Mouse (Mus musculus): ENCODE results near the gene Pex14.
"Not testable (repeated sequence)": the region's sequence is repeated elsewhere in the genome, so short reads cannot be mapped to it uniquely, and the experiment has no call there.

Gene Pex14

DNA sequence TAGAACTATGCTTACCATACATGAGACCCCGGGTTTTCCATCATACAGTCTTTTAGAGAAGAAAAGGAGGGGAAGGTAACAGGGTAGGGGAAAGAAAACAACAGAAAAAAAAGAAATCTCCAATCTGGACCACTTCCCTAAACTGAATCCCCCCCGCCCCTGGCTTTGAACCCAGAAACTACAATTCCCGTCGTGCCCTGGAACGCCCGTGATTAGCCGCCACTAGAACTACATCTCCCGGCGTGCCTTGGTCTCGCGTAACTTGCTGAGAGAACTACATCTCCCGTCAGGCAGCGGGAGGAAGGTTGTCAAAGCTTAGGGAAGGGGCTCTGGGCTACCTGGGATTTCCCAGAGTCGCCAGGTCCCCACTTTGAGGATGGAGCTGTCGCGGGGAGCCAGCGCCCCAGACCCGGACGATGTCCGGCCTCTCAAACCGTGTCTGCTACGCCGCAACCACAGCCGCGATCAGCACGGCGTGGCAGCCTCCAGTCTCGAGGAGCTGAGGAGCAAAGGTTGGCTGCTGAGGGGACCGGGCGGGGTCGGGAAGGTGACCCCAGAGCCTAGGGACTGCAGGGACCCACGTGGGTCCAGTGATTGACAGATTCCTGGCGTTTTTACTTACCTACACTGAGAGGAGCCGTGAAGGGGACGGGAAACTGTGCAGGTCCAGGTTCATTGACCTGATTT, 4.3 kb upstream of the Pex14 start, which contains the start of gene Dffa:
Gene Dffa (plus strand): TSS at position 272 of the 687 bp plus-strand sequence.
- DNase-seq (ENCODE audit: inconsistent age in 2 of 2, low spot score in 1 of 2), result peak; percentile 91 to 97

DNA sequence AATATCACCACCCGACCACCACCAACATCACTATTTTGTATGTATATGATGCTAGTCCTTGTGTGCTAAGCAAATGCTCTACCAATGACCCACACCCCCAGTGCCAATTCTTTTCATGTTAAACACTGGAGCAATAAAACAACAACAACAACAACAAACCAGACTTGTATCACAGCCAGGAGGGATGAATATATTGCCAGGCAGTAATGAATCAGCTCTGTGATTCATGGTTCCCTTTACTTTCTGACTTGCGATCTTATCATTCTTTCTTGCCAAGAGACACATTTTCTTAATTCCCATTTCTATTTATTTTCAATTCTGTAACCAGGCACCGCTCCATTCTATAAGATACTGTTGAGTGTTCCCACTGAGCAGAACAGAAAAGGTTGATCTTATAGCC, 1.8 kb upstream of the Pex14 start:
- peak in 1 of 2 experiments; percentile 49 for DNase-seq (ENCODE audit: inconsistent age in 2 of 2, low spot score in 1 of 2)

DNA sequence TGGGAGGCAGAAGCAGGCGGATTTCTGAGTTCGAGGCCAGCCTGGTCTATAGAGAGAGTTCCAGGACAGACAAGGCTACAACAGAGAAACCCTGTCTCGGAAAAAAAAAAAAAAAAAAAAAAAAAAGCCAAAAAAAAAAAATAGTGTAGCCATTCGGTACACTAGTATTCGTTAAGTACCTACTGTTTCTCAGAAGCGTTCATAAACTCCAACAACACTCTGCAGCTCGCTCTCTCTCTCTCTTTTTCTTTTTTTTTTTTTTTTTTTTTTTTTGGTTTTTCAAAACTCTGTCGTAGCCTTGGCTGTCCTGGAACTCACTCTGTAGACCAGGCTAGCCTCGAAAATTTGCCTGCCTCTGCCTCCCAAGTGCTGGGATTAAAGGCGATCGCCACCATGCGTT, 773 bp upstream of the Pex14 start:
- not testable (repeated sequence) for DNase-seq (ENCODE audit: inconsistent age in 2 of 2, low spot score in 1 of 2)

DNA sequence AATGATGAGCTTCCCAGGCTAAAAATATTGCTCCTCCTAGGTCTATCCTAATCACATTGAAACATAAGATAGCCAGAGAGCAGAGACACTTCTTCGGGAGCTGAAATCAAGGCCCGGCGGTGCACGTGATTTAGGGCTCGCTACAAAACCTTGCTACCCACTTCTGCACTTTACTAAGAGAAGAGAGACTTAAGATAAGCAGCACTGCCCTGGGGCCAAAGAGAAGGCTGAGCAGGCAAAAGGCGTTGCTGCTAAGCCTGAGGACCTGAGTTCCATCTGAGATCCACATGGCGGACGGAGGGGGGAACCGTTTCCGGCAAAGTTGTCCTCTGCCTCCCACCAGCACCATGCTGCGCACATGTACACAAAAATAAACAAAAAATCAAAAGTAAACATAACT, 1.1 kb downstream of the Pex14 start:
- no peak for DNase-seq (ENCODE audit: inconsistent age in 2 of 2, low spot score in 1 of 2)

DNA sequence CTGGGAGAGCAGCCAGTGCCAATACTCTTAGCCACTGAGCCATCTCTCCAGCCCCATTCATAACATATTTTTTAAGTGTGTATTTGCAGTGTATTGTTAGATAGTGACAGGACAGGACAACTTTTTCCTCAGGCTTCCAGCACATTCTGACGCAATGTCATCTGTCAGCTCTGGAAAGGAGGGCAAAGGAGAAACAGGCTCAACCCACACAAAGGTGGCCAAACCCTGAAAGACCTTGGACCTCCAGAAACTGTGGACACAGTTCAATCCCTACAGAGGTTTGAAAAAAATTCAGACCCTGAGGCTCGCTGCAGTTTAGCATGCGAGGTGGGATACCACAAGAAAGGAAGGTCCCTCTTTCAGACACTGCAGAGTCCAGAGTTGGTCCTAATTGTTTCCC, 1.7 kb downstream of the Pex14 start:
- DNase-seq (ENCODE audit: inconsistent age in 2 of 2, low spot score in 1 of 2), result peak in 1 of 2 experiments; percentile 67

DNA sequence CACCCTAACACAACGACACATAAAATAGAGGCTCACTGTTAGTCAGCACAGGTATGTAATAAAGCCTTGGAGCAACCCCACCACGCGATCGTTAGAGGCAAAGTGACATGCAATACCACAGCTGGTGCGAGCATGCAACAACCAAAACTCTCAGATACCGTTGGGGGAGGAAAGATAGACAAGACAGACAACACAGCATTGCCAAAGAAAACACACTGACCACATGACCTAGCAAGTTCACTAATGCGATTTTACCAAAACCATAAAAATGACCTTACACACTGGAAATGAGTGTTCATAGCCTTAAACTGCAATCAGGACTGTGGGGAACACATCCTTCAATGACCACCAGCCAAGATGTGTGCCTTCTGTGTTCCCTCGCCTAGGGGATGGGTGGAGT, 8.3 kb downstream of the Pex14 start:
- peak in 1 of 2 experiments; percentile 30 for DNase-seq (ENCODE audit: inconsistent age in 2 of 2, low spot score in 1 of 2)

DNA sequence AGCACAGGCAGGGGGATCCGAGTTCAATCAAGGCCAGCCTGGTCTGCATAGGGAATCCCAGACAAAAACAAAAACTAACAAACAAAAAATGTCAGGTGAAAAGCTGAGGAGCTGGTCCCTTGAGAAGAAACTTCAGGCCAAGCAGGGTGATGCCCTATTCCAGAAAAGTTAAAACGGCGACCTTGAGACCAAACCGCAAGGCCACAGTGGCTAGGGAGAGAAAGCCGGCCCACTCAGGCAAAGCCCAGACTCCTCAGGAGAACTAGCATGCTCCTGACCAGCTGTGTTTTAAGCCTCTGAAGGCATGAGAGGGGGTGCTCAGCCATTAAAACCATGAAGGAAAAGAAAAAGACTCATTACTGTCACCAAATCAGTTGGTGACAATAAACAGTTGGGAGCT, 14.3 kb downstream of the Pex14 start:
- DNase-seq (ENCODE audit: inconsistent age in 2 of 2, low spot score in 1 of 2), result peak; percentile 76 to 84

DNA sequence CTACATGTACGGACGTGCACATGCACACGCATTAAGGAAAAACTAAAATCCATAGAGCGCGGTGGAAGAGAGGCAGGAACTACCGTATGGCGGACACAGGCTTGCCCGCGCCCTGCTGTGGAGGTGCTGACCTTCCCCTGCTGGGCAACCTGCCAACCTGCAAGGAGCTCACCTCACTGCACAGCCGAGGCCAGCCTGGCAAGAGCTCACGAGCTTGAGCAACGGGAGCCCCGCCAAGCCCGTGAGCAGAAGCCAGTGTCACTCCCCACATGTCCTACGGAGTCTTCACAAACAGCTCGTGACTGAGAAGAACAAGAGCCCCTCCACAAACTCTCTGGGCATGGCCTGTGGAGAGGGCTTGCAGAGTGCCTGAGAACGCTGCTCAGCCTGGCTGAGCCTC, 18.1 kb downstream of the Pex14 start:
- peak; percentile 90 to 94 for DNase-seq (ENCODE audit: inconsistent age in 2 of 2, low spot score in 1 of 2)

DNA sequence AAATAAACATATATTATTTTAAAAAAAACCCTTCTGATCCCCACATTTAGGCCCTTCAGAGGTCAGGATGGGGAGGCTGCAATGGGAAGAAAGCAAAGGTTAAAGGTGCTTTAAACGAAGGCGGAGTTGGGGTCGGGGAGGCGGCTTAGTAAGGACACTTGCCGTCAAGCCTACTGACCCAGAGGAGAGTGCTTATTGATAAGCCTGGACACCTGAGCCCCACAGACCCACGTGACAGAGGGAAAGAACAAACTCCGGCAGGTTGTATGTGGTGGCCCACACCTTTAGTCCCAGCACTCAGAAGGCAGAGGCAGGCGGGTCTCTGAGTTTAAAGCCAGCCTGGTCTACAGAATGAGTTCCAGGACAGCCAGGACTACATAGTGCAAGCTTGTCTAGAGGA, 19.6 kb downstream of the Pex14 start:
- no peak for DNase-seq (ENCODE audit: inconsistent age in 2 of 2, low spot score in 1 of 2)

DNA sequence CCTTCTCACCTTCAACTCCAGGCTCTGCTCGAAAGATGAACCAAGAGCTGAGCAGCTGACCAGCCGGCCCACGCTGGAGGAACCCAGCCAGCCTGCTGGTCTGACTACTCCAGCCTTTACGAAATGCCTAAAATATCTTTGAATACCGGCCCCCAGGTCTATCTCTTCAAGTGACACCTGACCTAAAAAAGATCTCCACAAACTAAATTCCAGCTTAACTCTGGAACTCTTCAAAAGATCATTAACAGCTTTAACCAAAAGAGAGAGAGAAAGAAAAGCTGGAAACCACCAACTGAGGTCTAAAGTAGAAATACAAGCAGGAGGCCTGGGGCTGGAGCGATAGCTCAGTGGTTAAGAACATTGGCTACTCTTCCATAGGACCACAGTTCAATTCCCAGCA, 20.0 kb downstream of the Pex14 start:
- DNase-seq (ENCODE audit: inconsistent age in 2 of 2, low spot score in 1 of 2), result no peak

DNA sequence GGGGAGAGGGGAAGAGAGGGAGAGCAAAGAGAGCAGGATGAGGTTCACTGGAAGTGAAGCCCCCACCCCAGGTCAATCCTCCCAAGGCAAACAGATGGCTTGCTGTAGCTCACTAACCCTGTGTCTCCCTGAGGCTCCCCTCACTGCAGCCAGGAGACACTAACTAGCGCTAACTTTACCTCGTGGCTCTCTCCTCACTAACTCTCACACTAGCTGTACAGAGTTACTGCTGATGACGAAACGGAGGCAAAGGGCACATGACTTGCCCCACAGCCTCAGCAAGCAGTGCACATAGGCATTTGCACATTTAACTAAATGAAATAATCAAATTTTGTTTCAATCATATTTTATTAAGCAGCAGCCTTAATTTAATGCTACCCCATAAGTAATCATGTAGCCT, 21.4 kb downstream of the Pex14 start:
- peak in 1 of 2 experiments; percentile 56 for DNase-seq (ENCODE audit: inconsistent age in 2 of 2, low spot score in 1 of 2)

DNA sequence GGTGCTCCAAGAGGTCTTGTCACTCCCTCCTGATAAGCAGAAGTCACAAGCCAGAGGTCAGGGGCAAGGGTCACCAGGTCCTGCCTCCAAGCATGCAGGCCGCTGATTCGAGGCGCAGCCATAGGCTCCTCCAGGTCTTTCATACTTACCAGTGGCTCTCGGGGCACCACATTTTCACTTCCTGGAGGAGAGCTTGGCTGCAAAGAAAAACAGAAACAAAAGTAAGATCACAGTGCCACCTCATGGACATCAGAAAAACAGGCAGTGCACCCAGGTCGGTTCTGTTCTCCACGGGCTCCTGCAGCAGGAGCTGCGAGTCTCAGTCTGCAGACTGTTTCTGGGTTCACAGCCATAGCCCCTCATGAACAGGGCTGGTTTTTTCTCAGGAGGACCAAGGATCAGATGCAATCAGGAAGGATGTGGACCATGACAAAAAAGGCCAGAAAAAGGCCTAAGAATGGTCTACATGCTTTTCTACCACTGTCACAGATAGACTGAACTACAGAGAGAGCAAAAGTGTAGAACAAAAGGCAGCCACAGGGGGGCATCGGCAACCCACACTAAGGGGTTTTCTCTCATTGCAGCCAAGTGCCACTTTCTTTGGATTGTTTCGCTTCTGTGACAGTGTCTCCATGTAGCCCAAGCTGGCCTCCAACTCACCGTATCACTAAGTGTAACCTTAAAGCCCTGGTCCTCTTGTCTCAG, 23.7 kb downstream of the Pex14 start:
- DNase-seq (ENCODE audit: inconsistent age in 2 of 2, low spot score in 1 of 2), result peak; percentile 84 to 96

DNA sequence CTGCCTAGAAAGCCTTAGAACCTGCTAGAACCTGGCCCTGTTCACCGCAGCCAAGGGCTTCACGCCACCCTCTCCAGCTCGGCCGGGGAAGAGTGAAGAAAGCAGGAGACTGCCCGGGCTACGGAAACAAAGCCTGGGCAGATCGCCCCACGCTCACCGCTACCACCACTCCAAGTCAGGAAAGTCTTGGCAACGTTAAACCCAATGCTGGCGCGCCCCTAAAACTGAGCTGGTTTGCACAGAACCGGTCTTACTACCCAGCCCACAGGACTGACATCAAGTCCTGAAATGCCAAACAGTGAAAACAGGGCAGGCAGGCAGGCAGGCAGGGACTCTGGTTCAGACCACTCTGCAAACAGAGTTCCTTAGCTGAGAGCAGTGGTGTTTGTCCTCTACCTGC, 24.6 kb downstream of the Pex14 start:
- DNase-seq (ENCODE audit: inconsistent age in 2 of 2, low spot score in 1 of 2), result no peak

DNA sequence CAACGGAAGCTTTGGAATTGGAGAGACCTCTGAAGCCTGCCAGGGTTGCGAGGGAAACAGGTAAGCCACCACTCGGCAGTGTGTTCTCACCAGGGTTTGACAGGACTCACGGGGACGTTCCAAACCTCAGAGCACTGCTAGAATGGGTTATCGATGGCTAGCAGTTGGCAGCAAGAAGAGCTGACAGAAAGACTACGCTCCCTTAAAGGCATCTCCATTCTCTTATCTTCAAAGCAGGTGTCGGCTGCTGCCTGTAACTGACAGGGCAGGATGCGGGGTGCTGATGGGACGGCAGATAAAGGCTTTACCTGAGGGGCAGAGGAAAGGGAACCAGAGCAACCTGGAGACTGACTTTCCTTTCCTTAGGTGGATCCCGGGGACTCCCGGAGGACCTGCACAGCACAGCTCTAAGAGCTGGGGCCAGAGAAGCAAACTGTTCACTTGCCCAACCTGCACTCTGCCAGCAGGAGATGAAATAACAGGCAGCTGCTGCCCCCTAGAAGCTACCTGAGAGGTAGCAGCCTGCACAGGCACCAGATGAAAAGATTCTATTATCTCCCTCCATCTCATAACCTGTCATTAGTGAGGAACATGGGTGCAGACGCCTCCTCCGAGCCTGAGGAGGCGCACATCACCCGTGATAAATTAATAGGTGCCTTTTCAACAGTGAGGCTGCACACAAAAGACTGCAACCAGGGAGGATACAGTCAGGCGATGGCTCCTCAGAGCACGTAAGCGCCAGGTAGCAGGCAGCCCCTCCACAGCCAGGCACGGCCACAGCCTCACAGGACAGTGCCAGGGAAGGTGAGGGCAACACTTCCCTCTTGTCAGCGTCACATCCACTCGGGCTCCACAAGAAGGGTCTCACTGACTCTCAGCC, 32.8 kb downstream of the Pex14 start:
- DNase-seq (ENCODE audit: inconsistent age in 2 of 2, low spot score in 1 of 2), result no peak

DNA sequence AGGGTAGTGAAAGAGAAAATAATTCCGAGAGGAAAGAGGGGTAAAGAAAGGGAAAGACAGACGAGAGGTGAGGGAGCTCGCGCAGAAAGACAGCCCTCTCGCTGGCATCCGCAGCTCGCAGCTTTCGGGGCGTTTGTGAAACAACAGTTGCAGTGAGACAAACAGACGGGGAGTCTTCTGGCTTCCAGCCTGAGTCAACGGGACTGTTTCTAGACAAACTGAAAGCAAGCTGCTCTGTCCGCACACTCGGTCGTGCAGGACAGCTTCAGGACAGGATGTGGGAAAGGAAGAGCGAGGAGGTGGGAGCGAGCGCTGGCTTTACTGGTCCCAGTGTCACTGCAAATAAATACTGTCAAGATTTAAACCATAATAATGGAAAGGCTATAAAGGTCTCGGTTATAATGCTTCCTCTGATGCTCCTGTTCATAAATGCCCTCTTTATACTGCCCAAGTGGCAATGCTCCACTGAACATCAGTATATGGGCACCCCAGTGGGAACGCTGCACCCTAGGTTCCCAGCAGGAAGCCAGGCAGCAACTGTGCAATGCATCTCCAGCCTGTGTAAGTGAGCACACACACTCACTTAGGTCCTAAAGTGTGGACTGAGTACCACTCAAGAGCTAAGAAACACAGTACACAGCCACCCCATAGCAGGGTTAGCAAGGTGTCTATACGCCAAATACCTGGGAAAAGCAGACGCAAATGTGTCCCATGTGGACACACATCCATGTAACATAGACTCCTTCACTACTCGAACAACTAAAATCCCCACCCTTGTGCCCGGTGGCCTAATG, 35.4 kb downstream of the Pex14 start:
- DNase-seq (ENCODE audit: inconsistent age in 2 of 2, low spot score in 1 of 2), result no peak

DNA sequence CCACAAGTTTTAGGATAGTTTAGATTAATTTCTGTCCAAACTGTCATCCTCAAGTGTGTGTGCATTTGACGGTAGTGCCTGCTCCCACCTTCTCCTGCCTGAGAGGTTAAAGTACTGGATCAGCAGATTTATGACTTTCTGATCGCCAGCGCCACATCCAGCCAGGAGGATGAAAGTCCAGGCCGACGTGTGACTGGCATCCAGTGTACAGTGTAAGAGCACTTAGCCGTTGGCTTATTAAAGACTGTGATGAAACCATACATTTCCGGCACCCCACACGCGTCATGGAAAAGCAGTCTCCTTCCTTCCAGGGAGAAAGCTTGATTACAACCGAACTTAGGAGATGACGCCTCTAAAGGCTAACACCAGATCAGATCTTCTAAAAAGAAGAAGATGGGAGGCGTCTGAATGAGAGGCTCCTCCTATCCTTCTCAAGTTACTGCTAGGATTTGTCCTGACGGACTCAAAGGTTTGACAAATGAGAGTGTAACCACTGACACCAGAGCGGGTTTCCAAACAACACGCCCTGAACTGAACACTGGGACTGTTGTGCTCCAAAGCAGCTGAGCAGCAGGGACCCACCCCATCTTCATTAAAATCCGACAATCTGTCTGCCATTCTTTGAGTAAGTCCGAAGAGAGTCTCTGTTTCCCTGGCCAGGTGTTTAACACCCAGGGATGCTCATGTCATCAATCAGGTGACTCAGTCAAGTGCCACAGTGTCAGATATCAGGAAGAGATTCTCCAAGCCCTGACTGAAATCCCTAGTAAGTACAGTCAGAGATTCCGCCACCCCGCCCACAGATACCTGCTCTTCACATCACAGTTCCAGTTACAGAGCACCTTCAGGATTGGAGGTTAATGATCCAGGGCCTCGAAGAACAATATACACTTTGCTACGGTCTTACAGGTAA, 37.0 kb downstream of the Pex14 start:
- no peak for DNase-seq (ENCODE audit: inconsistent age in 2 of 2, low spot score in 1 of 2)

DNA sequence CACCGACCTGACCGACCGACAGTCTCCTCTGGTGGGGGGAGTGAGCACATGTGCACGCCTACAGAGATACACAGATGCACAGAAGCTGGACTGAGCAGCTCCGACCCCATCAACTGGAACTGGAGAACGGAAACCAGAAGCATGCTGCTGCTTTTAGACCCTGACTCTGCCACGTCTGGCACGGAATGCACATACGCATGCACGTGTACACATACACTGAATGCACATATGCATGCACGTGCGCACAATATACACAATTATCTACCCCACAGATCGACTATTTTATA, 38.3 kb downstream of the Pex14 start:
- DNase-seq (ENCODE audit: inconsistent age in 2 of 2, low spot score in 1 of 2), result no peak

DNA sequence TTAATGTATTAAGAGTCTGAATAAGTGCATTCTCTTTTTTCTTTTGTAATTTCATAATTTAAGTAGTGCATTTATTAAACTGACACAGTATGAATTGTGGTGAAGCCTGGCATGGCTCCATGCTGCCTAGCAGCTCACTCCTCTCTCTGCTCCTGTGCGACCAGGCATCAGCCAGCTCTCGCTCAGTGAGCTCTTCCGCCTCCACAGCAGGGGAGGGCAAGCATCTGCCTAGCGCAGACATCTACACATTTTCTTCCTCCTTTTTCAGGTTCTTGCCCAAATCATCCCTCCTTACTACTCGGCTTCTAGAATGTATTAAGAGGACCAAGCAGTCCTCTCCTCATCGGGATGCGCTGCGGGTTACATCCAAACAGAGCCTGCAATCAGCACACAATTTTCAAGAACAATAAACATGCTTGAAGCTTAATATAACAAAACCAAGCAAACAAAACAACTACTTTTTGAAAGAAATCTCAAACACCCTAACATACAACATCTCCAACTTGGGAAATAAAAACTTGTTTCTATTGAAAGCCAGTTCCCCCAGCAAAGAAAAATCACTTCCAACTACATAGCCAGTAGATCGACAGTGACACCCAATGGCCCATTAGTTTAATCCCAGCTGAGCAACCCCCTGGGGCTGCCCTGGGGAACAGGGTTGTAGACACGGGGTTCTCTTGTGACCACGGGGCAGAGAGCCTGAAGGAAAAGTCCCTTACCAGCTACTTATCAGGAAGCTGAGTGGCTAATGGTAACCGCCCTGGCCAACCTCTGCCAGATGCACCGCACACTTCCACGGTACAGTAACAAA, 38.9 kb downstream of the Pex14 start:
- no peak for DNase-seq (ENCODE audit: inconsistent age in 2 of 2, low spot score in 1 of 2)

DNA sequence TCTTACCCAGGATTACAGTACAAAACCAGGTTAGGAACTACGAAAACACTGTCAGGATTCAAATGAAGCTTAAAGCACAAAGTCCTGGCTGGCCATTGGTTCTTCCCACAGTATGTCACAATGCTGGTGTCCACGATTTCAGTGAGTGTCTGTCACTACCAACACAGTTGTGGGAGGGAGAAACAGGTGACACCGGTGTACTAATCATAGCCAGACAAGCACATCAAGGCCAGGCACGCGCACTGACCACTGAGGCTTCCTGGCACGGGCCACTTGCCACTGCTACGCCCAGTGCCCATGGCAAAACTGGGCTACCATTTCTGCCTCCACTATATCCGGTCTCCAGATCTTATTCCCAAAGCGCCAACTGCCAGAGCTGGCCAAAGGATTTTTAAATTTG, 40.0 kb downstream of the Pex14 start:
- DNase-seq (ENCODE audit: inconsistent age in 2 of 2, low spot score in 1 of 2), result no peak
